Comparison of ENCODE assay signal across 8 mouse cellular contexts in the genomic region with DNA sequence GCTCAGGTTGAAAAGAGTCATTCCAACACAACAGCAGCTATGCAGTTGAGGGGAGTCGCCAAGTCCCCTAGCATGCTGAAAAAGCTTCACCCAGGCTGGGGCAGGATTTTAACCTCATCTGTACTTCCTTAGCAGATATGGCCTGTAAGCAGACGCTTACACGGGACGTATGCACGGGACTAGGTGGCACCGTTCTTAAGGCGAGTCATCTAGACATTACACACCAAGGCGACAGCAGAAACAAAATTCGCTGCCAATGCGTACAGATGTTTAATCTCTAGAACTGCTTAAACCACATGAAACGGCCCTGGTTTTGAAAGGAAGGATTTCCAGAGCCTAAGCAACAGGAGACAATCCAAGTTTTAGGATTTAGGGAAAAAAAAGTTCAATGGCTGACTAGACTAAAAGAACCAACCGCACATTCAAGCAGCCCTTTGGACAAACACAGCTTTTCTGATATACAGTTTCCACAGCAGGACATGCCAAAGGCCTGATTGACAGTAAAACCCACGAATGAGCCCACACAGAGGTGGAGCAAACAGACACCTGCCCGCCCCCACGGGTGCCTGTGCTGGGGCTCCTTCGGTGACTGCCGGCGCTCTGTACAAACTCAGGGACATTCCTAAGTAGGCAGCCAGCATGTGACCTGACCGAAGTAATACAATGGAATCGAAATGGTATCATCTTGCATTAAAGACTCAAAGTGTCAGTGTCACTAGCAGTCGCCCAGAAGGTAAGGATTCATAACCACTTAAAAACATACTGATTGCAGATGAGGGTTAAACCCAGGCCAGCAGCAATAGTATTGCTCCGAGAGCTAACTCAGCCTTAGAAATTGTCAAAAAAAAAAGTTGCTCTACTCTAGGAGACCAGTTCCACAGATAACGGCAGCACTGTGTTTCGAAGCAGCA. TPM values are rescaled to one million over a fixed set of nuclear protein-coding genes. Genes with fewer than 3 reads are reported as not detected.
DNase-seq lines count a peak whose midpoint lies in the region; ATAC-seq and TF ChIP-seq lines count a peak whose summit lies in the region.

No protein-coding gene starts in this region.

- peaks cover 45% of the 10 kb centered on the region for H3K4me1 ChIP-seq in erythroblast, embryonic 14.5 days (ENCODE audit: control insufficient read depth)
- peaks cover 71% of the 10 kb centered on the region for H3K4me1 ChIP-seq in intestine, embryonic 14.5 days (replicated peaks; ENCODE audit: control insufficient read depth, insufficient read depth, low read length)
- peaks cover 73% of the 10 kb centered on the region for H3K4me1 ChIP-seq in limb, embryonic 10.5 days
- H3K4me1 ChIP-seq in midbrain, embryonic 10.5 days = peaks cover 82% of the 10 kb centered on the region
- H3K4me1 ChIP-seq in small intestine, adult 2 months (ENCODE audit: control insufficient read depth, insufficient read depth, insufficient read length, low read length) = peaks cover 28% of the 10 kb centered on the region

- H3K27ac ChIP-seq in intestine, embryonic 14.5 days (ENCODE audit: low read depth) = peak overlapping the region; percentile 43; the same call in 1 of the 2 replicates
- H3K27ac ChIP-seq in limb, embryonic 10.5 days = peak overlapping the region; percentile 93
- peak overlapping the region; percentile 75 for H3K27ac ChIP-seq in midbrain, embryonic 10.5 days (replicated peaks)
- H3K27ac ChIP-seq in small intestine, adult 2 months (ENCODE audit: insufficient read depth, low read depth, low read length) = peak overlapping the region; percentile 56

- peaks cover 8% of the 10 kb centered on the region for H3K36me3 ChIP-seq in erythroblast, embryonic 14.5 days (ENCODE audit: control insufficient read depth)
- peaks cover 16% of the 10 kb centered on the region; the same call in 1 of the 2 replicates for H3K36me3 ChIP-seq in intestine, embryonic 14.5 days (ENCODE audit: control insufficient read depth, insufficient read depth, low read length)
- H3K36me3 ChIP-seq in limb, embryonic 10.5 days = peaks cover 30% of the 10 kb centered on the region
- H3K36me3 ChIP-seq in midbrain, embryonic 10.5 days = peaks cover 28% of the 10 kb centered on the region
- H3K36me3 ChIP-seq in small intestine, adult 2 months (ENCODE audit: control insufficient read depth, insufficient read depth, low read length) = 0 out of 2 replicates have a peak, but pooled peaks cover 3% of the 10 kb centered on the region

- peak overlapping the region; percentile 87 for H3K9ac ChIP-seq in intestine, embryonic 14.5 days (ENCODE audit: low read length)

- WGBS in intestine, embryonic 14.5 days = 12% methylated on average over 24 of the region's 24 CpGs
- WGBS in limb, embryonic 10.5 days = 34% methylated on average over 24 of the region's 24 CpGs
- WGBS in midbrain, embryonic 10.5 days = 18% methylated on average over 24 of the region's 24 CpGs
- whole genome bisulfite sequencing in small intestine, adult 2 months = 4% methylated on average over 24 of the region's 24 CpGs

- peak overlapping the region; percentile 71 for H3K4me3 ChIP-seq in erythroblast, embryonic 14.5 days (replicated peaks)
- H3K4me3 ChIP-seq in intestine, embryonic 14.5 days (ENCODE audit: low read depth, low read length) = peak overlapping the region; percentile 78
- peak overlapping the region; percentile 65 for H3K4me3 ChIP-seq in limb, embryonic 10.5 days
- peak overlapping the region; percentile 79 for H3K4me3 ChIP-seq in midbrain, embryonic 10.5 days
- peak overlapping the region; percentile 80 for H3K4me3 ChIP-seq in small intestine, adult 2 months (ENCODE audit: low read depth, low read length)

- H3K9me3 ChIP-seq in erythroblast, embryonic 14.5 days (ENCODE audit: control insufficient read depth, low read length) = no peaks in the 10 kb centered on the region
- H3K9me3 ChIP-seq in intestine, embryonic 14.5 days (ENCODE audit: control insufficient read depth, low read length) = no peaks in the 10 kb centered on the region
- H3K9me3 ChIP-seq in limb, embryonic 10.5 days (replicated peaks) = no peaks in the 10 kb centered on the region
- no peaks in the 10 kb centered on the region for H3K9me3 ChIP-seq in midbrain, embryonic 10.5 days (replicated peaks)

- no peak for ATAC-seq in erythroblast, adult 5-6 weeks (replicated peaks; ENCODE audit: low FRiP score, poor library complexity, severe bottlenecking)
- peak; percentile 56 for ATAC-seq in common myeloid progenitor, adult 5-6 weeks (replicated peaks; ENCODE audit: low read depth, poor library complexity, severe bottlenecking)
- no peak for ATAC-seq in intestine, embryonic 14.5 days (replicated peaks; ENCODE audit: low FRiP score, low TSS enrichment, low read depth)

- DNase-seq in gastrocnemius, postnatal 25 days = peak; percentile 79
- DNase-seq in intestine, embryonic 14.5 days (ENCODE audit: low spot score) = peak; percentile 82
- DNase-seq in limb, embryonic 10.5 days (ENCODE audit: low spot score) = peak; percentile 64
- DNase-seq in midbrain, embryonic 10.5 days (ENCODE audit: low spot score) = peak; percentile 68

- no peak for TF ChIP-seq POLR2A in small intestine, adult 2 months (IDR thresholded peaks at IDR 0.05; ENCODE audit: low read depth, low read length)

- peak overlapping the region; percentile 92 for H3K4me2 ChIP-seq in intestine, embryonic 14.5 days (ENCODE audit: low read length)

- no peak for TF ChIP-seq CTCF in small intestine, adult 2 months (IDR thresholded peaks at IDR 0.05; ENCODE audit: extremely low read depth, insufficient read length, insufficient replicate concordance, low read depth, low read length)

- H3K27me3 ChIP-seq in erythroblast, embryonic 14.5 days (ENCODE audit: control insufficient read depth) = peaks cover 26% of the 10 kb centered on the region
- H3K27me3 ChIP-seq in intestine, embryonic 14.5 days (replicated peaks; ENCODE audit: control insufficient read depth, insufficient read depth, low read length) = no peaks in the 10 kb centered on the region
- no peaks in the 10 kb centered on the region for H3K27me3 ChIP-seq in limb, embryonic 10.5 days (ENCODE audit: low read depth, poor library complexity, severe bottlenecking)
- H3K27me3 ChIP-seq in midbrain, embryonic 10.5 days (ENCODE audit: low read depth, poor library complexity, severe bottlenecking) = no peaks in the 10 kb centered on the region
- H3K27me3 ChIP-seq in small intestine, adult 2 months (ENCODE audit: control insufficient read depth, insufficient read depth, low read length) = no peaks in the 10 kb centered on the region

RNA-seq across cellular contexts. Expression of gene Snx18, which starts 3.5 kb away (rescaled TPM):
- 0.07 TPM in 2 replicates for polyA plus RNA-seq in erythroblast, embryonic 14.5 days (2012)
- total RNA-seq in erythroblast, adult 5-6 weeks (2015; ENCODE audit: low replicate concordance) = 13.8 and 16.3 TPM in 2 replicates
- 8.9 and 15.3 TPM in 2 replicates for total RNA-seq in erythroblast, adult 5-6 weeks (2017; ENCODE audit: low replicate concordance)
- total RNA-seq in common myeloid progenitor, adult 5-6 weeks (2017) = 26.4 and 27.5 TPM in 2 replicates
- 10 to 100 TPM in 1 of 2 experiments, 1 to 10 TPM in 1; 9.1 to 11.0 TPM for total RNA-seq in gastrocnemius, postnatal 25 days (2021)
- polyA plus RNA-seq in intestine, embryonic 14.5 days (2014; fragmentation: Nextera tagmentation; extraction: Ambion mirVana) = 21.3 and 24.0 TPM in 2 replicates
- polyA plus RNA-seq in limb, embryonic 10.5 days (2016; fragmentation: Nextera tagmentation; extraction: Ambion mirVana) = 21.6 and 22.5 TPM in 2 replicates
- polyA plus RNA-seq in midbrain, embryonic 10.5 days (2016; fragmentation: Nextera tagmentation; extraction: Ambion mirVana) = 12.3 and 13.0 TPM in 2 replicates
- polyA plus RNA-seq in small intestine, adult 2 months (2012; rRNA removed) = 9.2 and 11.1 TPM in 2 replicates

RNA-seq across cellular contexts. Expression of gene Hspb3, which starts 48.6 kb away (rescaled TPM):
- not detected in 2 replicates for polyA plus RNA-seq in erythroblast, embryonic 14.5 days (2012)
- total RNA-seq in erythroblast, adult 5-6 weeks (2015; ENCODE audit: low replicate concordance) = not detected in 2 replicates
- total RNA-seq in erythroblast, adult 5-6 weeks (2017; ENCODE audit: low replicate concordance) = not detected in 2 replicates
- total RNA-seq in common myeloid progenitor, adult 5-6 weeks (2017) = not detected in 2 replicates
- 10 to 100 TPM; 49.4 to 49.6 TPM for total RNA-seq in gastrocnemius, postnatal 25 days (2021)
- polyA plus RNA-seq in intestine, embryonic 14.5 days (2014; fragmentation: Nextera tagmentation; extraction: Ambion mirVana) = not detected in 2 replicates
- polyA plus RNA-seq in limb, embryonic 10.5 days (2016; fragmentation: Nextera tagmentation; extraction: Ambion mirVana) = not detected in 2 replicates
- not detected in 2 replicates for polyA plus RNA-seq in midbrain, embryonic 10.5 days (2016; fragmentation: Nextera tagmentation; extraction: Ambion mirVana)
- not detected in 2 replicates for polyA plus RNA-seq in small intestine, adult 2 months (2012; rRNA removed)

Comparison
In these comparisons a context has a peak if more than half of its experiments do, and no peak if none do; other contexts are left out.
1. H3K27ac ChIP-seq: peak in every context shown above with its lines; median percentile 93 in limb, embryonic 10.5 days; 75 in midbrain, embryonic 10.5 days; 56 in small intestine, adult 2 months; 43 in intestine, embryonic 14.5 days.